Mouse (Mus musculus) embryonic facial prominence, embryonic 14.5 days (tissue): ENCODE results near the gene Ypel3. TPM values are rescaled to one million over a fixed set of nuclear protein-coding genes. Genes with fewer than 3 reads are reported as not detected.
A peak's percentile ranks its signal among the peaks of the same experiment; 100 is the strongest.
"Not testable (repeated sequence)": the region's sequence is repeated elsewhere in the genome, so short reads cannot be mapped to it uniquely, and the experiment has no call there.

ENCODE experiments used
- ATAC-seq: fragments of 200-750 bp; cut with Nextera tagmentation; 2 replicates; pipeline ENCODE4 v1.8.0; 2017; ENCODE audit warnings: low read depth, moderate number of reproducible peaks, moderate TSS enrichment
- DNase-seq: peaks from one replicate; pipeline ENCODE4 v3.0.0-alpha.2; 2015; ENCODE audit warnings: low spot score
- H3K27ac ChIP-seq: fragments of 300-500 bp; sonication (generic); replicated peaks from 2 replicates; pipeline ENCODE4 v1.5.1; 2014; ENCODE audit warnings: low read depth, mild to moderate bottlenecking, low read length, moderate library complexity
- H3K27me3 ChIP-seq: fragments of 300-500 bp; sonication (generic); replicated peaks from 2 replicates; pipeline ENCODE4 v1.6.1; 2014; ENCODE audit warnings: low read length; ENCODE audit not compliant: control insufficient read depth, insufficient read depth
- H3K36me3 ChIP-seq: fragments of 300-500 bp; sonication (generic); 2 replicates; pipeline ENCODE4 v1.6.1; 2014; ENCODE audit warnings: low read length, mixed read lengths; ENCODE audit not compliant: control insufficient read depth, insufficient read depth
- H3K4me1 ChIP-seq: fragments of 300-500 bp; sonication (generic); 2 replicates; pipeline ENCODE4 v1.6.1; 2014; ENCODE audit warnings: antibody characterized with exemption, low read length; ENCODE audit not compliant: control insufficient read depth, insufficient read depth
- H3K4me2 ChIP-seq: fragments of 300-500 bp; sonication (generic); 2 replicates; pipeline ENCODE4 v1.6.1; 2014; ENCODE audit warnings: low read depth, mild to moderate bottlenecking, low read length, moderate library complexity, mixed read lengths
- H3K4me3 ChIP-seq: fragments of 300-500 bp; sonication (generic); 2 replicates; pipeline ENCODE4 v1.5.1; 2014; ENCODE audit warnings: low read depth, mild to moderate bottlenecking, low read length
- H3K9ac ChIP-seq: fragments of 300-500 bp; sonication (generic); 2 replicates; pipeline ENCODE4 v1.6.1; 2014; ENCODE audit warnings: low read depth, mild to moderate bottlenecking, low read length, moderate library complexity, mixed read lengths
- H3K9me3 ChIP-seq: fragments of 300-500 bp; sonication (generic); 2 replicates; pipeline ENCODE4 v1.6.1; 2016; ENCODE audit warnings: low read length; ENCODE audit not compliant: control insufficient read depth
- WGBS: fragments of 180-500 bp; shearing (Covaris S2); extraction: QIAGEN DNeasy Blood & Tissue Kit; methylation state at CpG from one replicate; pipeline ENCODE4 v1.1.7; 2014; 5-methylcytosine and 5-hydroxymethylcytosine counted together
- polyA plus RNA-seq: library from polyadenylated mRNA; unstranded; fragments of >200 nt; fragmentation: Nextera tagmentation; extraction: Ambion mirVana; gene quantifications from 2 replicates; pipeline ENCODE4 v1.2.1, GENCODE M21; 2014

Ypel3 gene
- polyA plus RNA-seq, 1 experiment from 2014 or later: 117 TPM

DNA sequence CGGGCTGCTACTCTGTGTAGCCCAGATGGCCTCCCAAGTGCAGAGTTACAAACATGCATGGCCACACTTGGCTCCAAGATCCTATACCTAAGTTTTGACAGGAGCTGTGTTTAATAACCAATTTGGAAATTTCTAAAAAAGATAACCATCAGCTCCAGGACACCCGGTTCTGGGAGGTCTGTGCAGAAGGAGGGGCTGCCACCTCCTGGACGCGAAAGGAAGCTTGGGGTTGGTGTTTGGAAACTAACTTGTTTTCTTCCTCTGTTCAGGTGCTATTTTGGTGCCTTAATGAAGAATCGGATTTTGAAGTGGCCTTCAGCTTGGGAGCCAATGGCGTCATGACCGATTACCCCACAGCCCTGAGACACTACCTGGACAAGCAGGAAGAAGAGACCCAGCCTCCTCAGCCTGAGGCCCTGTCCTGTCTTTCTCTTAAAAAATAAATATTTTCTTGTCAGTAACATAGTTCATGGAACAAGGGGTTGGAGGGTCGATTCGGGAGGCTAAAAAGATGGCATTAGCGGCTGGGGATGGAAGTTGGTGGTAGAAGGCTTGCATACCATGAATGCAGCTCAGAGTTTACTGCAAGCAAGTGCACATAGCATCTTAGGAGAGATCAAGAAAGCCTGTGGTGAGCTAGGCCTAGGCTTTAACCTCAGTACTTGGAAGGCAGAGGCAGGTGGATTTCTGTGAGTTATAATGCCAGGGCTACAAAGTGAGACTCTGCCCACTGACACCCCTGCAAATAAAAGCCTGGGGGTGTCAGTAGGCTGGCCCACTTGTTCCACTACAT is 1.4 kb upstream of the Ypel3 start:
- peaks cover 27% of the 10 kb centered on the region for H3K4me1 ChIP-seq
- H3K4me2 ChIP-seq: peak overlapping the region; percentile 95; the same call in 1 of the 2 replicates
- DNase-seq (no peak), ATAC-seq (no peak)
- H3K9me3 ChIP-seq: no peaks in the 10 kb centered on the region
- H3K27me3 ChIP-seq: no peaks in the 10 kb centered on the region
- H3K27ac ChIP-seq: peak overlapping the region; percentile 88; the same call in 1 of the 2 replicates
- H3K36me3 ChIP-seq: peaks cover 37% of the 10 kb centered on the region
- H3K9ac ChIP-seq: peak overlapping the region; percentile 90
- no peak overlapping the region for H3K4me3 ChIP-seq
- 81% methylated on average over 10 of the region's 10 CpGs for WGBS

DNA sequence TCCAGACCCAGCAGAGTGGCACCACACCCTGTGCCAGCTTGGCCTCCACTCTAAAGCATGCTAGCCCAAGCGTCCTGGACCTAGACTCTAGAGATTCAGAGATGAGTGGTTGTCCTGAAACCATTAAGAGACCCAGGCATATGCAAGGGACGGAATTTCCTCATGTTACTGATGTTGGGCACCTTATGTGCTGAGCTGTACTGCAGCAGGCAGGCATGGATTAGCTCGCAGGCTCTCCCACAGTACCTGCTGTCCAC is 849 bp upstream of the Ypel3 start:
- WGBS: 51% methylated on average over 3 of the region's 3 CpGs
- no peak for DNase-seq
- no peak for ATAC-seq
- Histone ChIP-seq H3K9ac (peak overlapping the region; percentile 90), H3K4me3 (peak overlapping the region; percentile 85), H3K27ac (peak overlapping the region; percentile 88), H3K27me3 (no peaks in the 10 kb centered on the region), H3K4me1 (peaks cover 30% of the 10 kb centered on the region), H3K4me2 (peak overlapping the region; percentile 95), H3K9me3 (no peaks in the 10 kb centered on the region), H3K36me3 (peaks cover 33% of the 10 kb centered on the region; the same call in 1 of the 2 replicates)

GRCm38 (mm10) chr7:126777476-126777875 is 721 bp downstream of the Ypel3 start:
- H3K36me3 ChIP-seq: peaks cover 25% of the 10 kb centered on the region; the same call in 1 of the 2 replicates
- H3K4me1 ChIP-seq: peaks cover 33% of the 10 kb centered on the region
- peak overlapping the region; percentile 85 for H3K4me3 ChIP-seq
- H3K27ac ChIP-seq: peak overlapping the region; percentile 88
- peak overlapping the region; percentile 90 for H3K9ac ChIP-seq
- ATAC-seq (no peak), DNase-seq (peak; percentile 19)
- WGBS: 49% methylated on average over 10 of the region's 10 CpGs
- no peaks in the 10 kb centered on the region for H3K27me3 ChIP-seq
- H3K9me3 ChIP-seq: no peaks in the 10 kb centered on the region
- peak overlapping the region; percentile 95 for H3K4me2 ChIP-seq

GRCm38 (mm10) chr7:126778147-126778546 is 1.4 kb downstream of the Ypel3 start:
- H3K9ac ChIP-seq: peak overlapping the region; percentile 90; the same call in 1 of the 2 replicates
- peaks cover 33% of the 10 kb centered on the region for H3K4me1 ChIP-seq
- H3K4me3 ChIP-seq: 0 out of 2 replicates have a peak overlapping the region, but pooled peaks have one; percentile 85
- no peak overlapping the region for H3K27ac ChIP-seq
- ATAC-seq: no peak
- peak overlapping the region; percentile 95; the same call in 1 of the 2 replicates for H3K4me2 ChIP-seq
- no peak for DNase-seq
- 85% methylated on average over 3 of the region's 3 CpGs for WGBS
- no peaks in the 10 kb centered on the region for H3K9me3 ChIP-seq
- peaks cover 21% of the 10 kb centered on the region; the same call in 1 of the 2 replicates for H3K36me3 ChIP-seq
- H3K27me3 ChIP-seq: no peaks in the 10 kb centered on the region

DNA sequence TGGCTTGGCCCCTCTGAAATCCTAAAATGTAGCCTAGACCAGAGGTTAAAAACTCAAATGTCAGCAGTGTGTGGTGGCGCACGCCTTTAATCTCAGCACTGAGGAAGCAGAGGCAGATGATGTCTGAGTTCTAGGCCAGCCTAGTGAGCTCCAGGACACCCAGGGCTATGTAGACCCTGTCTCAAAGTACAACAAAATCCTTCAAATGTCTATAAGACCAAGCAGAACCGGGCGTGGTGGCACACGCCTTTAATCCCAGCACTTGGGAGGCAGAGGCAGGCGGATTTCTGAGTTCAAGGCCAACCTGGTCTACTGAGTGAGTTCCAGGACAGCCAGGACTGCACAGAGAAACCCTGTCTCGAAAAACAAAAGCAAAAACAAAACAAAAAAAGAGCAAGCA is 2.3 kb downstream of the Ypel3 start:
- ATAC-seq, H3K9ac ChIP-seq, H3K9me3 ChIP-seq, H3K4me3 ChIP-seq, DNase-seq, H3K4me2 ChIP-seq, H3K27ac ChIP-seq, H3K27me3 ChIP-seq: not testable (repeated sequence)
- 93% methylated on average over 7 of the region's 7 CpGs for WGBS
- H3K36me3 ChIP-seq: peaks cover 19% of the 10 kb centered on the region; the same call in 1 of the 2 replicates
- peaks cover 33% of the 10 kb centered on the region for H3K4me1 ChIP-seq

DNA sequence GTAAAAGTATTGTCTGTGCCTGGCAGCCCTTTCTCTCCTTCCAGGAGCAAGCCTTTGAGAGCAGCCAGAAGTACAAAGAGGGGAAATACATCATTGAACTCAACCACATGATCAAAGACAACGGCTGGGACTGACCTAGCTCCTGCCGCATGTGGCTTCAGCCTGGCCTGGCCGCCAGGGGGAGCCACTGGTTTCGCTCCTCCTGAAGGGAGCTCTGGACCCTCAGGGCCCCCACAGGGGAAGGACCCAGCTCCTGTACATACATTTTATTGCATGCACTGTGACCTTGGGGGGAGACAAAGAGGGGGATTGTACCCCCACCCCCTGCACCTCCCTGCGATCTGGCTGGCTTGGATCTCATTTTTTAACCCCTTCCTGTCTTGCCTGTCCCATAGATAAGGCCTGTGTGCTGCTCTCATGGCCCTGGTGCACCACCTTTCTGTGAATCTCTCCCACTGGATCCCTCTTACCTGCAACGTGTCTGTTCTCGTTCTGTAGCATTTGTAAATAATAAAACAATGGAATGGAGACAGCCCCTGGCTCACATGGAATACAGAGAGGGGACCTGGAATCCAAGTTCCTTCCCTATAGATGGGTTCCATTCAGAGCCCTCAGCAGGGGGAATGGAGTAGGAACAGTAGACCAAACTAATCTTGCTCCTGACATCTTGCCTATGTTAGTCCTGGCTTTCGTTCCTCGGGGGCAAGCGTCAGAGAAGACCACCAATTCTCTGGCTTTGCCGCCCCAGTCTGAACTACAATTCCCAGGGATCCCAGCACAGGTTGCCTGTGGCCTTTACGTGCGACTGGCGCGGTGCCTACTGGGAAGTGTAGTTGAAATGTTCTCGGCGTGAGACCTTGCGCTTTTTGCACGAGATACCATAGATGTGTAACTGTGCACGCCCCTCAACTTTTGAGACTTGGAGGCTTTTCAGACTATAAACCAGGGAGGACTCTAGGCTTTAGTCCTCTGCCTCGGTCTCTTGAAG is 3.5 kb downstream of the Ypel3 start:
- 0% methylated on average over 21 of the region's 21 CpGs for WGBS
- Histone ChIP-seq H3K9ac (peak overlapping the region; percentile 66), H3K4me2 (peak overlapping the region; percentile 93), H3K27me3 (no peaks in the 10 kb centered on the region), H3K36me3 (peaks cover 31% of the 10 kb centered on the region), H3K9me3 (no peaks in the 10 kb centered on the region), H3K4me3 (peak overlapping the region; percentile 46), H3K27ac (peak overlapping the region; percentile 35), H3K4me1 (peaks cover 33% of the 10 kb centered on the region)
- DNase-seq: peak; percentile 96
- ATAC-seq: peak; percentile 77

GRCm38 (mm10) chr7:126780971-126781635 is 4.3 kb downstream of the Ypel3 start, which contains the start of gene Tbx6:
Tbx6 (plus strand) TSS chr7:126781483.
- peak within 1 kb of the TSS; percentile 93 for H3K4me2 ChIP-seq
- ATAC-seq: no peak
- peaks cover 29% of the 10 kb centered on the region for H3K4me1 ChIP-seq
- DNase-seq: no peak
- no peaks in the 10 kb centered on the region for H3K27me3 ChIP-seq
- WGBS: 4% methylated on average over 21 of the region's 22 CpGs
- no peaks in the 10 kb centered on the region for H3K9me3 ChIP-seq
- H3K27ac ChIP-seq: peak within 1 kb of the TSS; percentile 35; the same call in 1 of the 2 replicates
- H3K9ac ChIP-seq: peak within 1 kb of the TSS; percentile 66
- H3K36me3 ChIP-seq: peaks cover 33% of the 10 kb centered on the region
- peak within 1 kb of the TSS; percentile 46 for H3K4me3 ChIP-seq
